Mouse (Mus musculus): ENCODE data around the gene Csnk1g2.

Csnk1g2 gene

GRCm38 (mm10) chr10:80664197-80665015, 41.8 kb downstream of the Csnk1g2 start:
- peak; percentile 78 for DNase-seq (ENCODE audit: extremely low read depth, low read depth, low spot score)

- no peak for DNase-seq (ENCODE audit: extremely low read depth, low read depth, low spot score)
Measured at GRCm38 (mm10) chr10:80665016-80665380, 42.4 kb downstream of the Csnk1g2 start.

GRCm38 (mm10) chr10:80665459-80665858, 42.8 kb downstream of the Csnk1g2 start:
- no peak for DNase-seq (ENCODE audit: extremely low read depth, low read depth, low spot score)

- DNase-seq (ENCODE audit: extremely low read depth, low read depth, low spot score) = no peak
Measured at GRCm38 (mm10) chr10:80665981-80666733, 43.5 kb downstream of the Csnk1g2 start.

GRCm38 (mm10) chr10:80666837-80667412, 44.3 kb downstream of the Csnk1g2 start:
- no peak for DNase-seq (ENCODE audit: extremely low read depth, low read depth, low spot score)

GRCm38 (mm10) chr10:80668614-80669013, 46.0 kb downstream of the Csnk1g2 start:
- DNase-seq (ENCODE audit: extremely low read depth, low read depth, low spot score) = no peak

- no peak for DNase-seq (ENCODE audit: extremely low read depth, low read depth, low spot score)
Measured at GRCm38 (mm10) chr10:80669018-80669417, 46.4 kb downstream of the Csnk1g2 start.

- no peak for DNase-seq (ENCODE audit: extremely low read depth, low read depth, low spot score)
Measured at GRCm38 (mm10) chr10:80669737-80670485, 47.3 kb downstream of the Csnk1g2 start.

GRCm38 (mm10) chr10:80670531-80670930, 47.9 kb downstream of the Csnk1g2 start:
- no peak for DNase-seq (ENCODE audit: extremely low read depth, low read depth, low spot score)

- DNase-seq (ENCODE audit: extremely low read depth, low read depth, low spot score) = no peak
Measured at GRCm38 (mm10) chr10:80671251-80671650, 48.6 kb downstream of the Csnk1g2 start.

- no peak for DNase-seq (ENCODE audit: extremely low read depth, low read depth, low spot score)
Measured at GRCm38 (mm10) chr10:80671936-80672690, 49.5 kb downstream of the Csnk1g2 start.

- no peak for DNase-seq (ENCODE audit: extremely low read depth, low read depth, low spot score)
Measured at GRCm38 (mm10) chr10:80673690-80674089, 51.1 kb downstream of the Csnk1g2 start.

- DNase-seq (ENCODE audit: extremely low read depth, low read depth, low spot score) = no peak
Measured at GRCm38 (mm10) chr10:80674161-80674711, 51.6 kb downstream of the Csnk1g2 start.

GRCm38 (mm10) chr10:80674851-80675404, 52.3 kb downstream of the Csnk1g2 start:
- no peak for DNase-seq (ENCODE audit: extremely low read depth, low read depth, low spot score)

- DNase-seq (ENCODE audit: extremely low read depth, low read depth, low spot score) = no peak
Measured at GRCm38 (mm10) chr10:80675405-80676197, 53.0 kb downstream of the Csnk1g2 start.

- peak; percentile 82 for DNase-seq (ENCODE audit: extremely low read depth, low read depth, low spot score)
Measured at GRCm38 (mm10) chr10:80676198-80676928, 53.7 kb downstream of the Csnk1g2 start.

- peak; percentile 76 for DNase-seq (ENCODE audit: extremely low read depth, low read depth, low spot score)
Measured at GRCm38 (mm10) chr10:80677128-80677875, 54.7 kb downstream of the Csnk1g2 start.
